Mouse (Mus musculus) testis, adult 2 months (tissue): ENCODE measurements around the gene Gm21988.

Source experiments
- CTCF ChIP-seq: fragments of 200-500 bp; IDR thresholded peaks from 2 replicates; pipeline ENCODE4 v1.5.1; 2012; ENCODE audit warnings: low read depth, mild to moderate bottlenecking, inconsistent platforms, low read length, moderate library complexity; ENCODE audit not compliant: control insufficient read depth, insufficient read depth, insufficient replicate concordance
- POLR2A ChIP-seq: fragments of 200-500 bp; IDR thresholded peaks from 2 replicates; pipeline ENCODE4 v1.6.1; 2012; ENCODE audit warnings: low read depth, mild to moderate bottlenecking, inconsistent platforms, low read length, moderate library complexity; ENCODE audit not compliant: control insufficient read depth

GRCm38 (mm10) chr11:70239541-70240279, at the start of gene Gm21988, which contains the start of gene Rnasek:
- TF ChIP-seq CTCF, result no peak
- peak; percentile 40 for TF ChIP-seq POLR2A
